Mouse (Mus musculus) cerebellum, adult 11 months (tissue): Measurements from ENCODE around the gene Eef1g.

Experiments
- DNase-seq: peaks from one replicate; pipeline ENCODE4 v3.0.0; 2022

Gene Eef1g

GRCm38 (mm10) chr19:8966590-8967372 is at the start of gene Eef1g:
TSS of gene Eef1g (plus strand) at chr19:8967041.
- peak; percentile 98 for DNase-seq

- no peak for DNase-seq
Measured at GRCm38 (mm10) chr19:8919000-8919399, 47.8 kb upstream of the Eef1g start.

- DNase-seq = no peak
Measured at GRCm38 (mm10) chr19:8919684-8920072, 47.2 kb upstream of the Eef1g start.

GRCm38 (mm10) chr19:8920073-8920736 is 46.6 kb upstream of the Eef1g start, which contains the start of gene B3gat3:
TSS of gene B3gat3 (plus strand) at chr19:8920374.
- peak; percentile 94 for DNase-seq

- no peak for DNase-seq
Measured at GRCm38 (mm10) chr19:8920836-8921291, 46.0 kb upstream of the Eef1g start.

- no peak for DNase-seq
Measured at GRCm38 (mm10) chr19:8921741-8922140, 45.1 kb upstream of the Eef1g start.

- DNase-seq = no peak
Measured at GRCm38 (mm10) chr19:8926766-8927165, 40.1 kb upstream of the Eef1g start.

- DNase-seq = no peak
Measured at GRCm38 (mm10) chr19:8927891-8928525, 38.8 kb upstream of the Eef1g start.

- DNase-seq = peak; percentile 66
Measured at GRCm38 (mm10) chr19:8928689-8929223, 38.1 kb upstream of the Eef1g start.

GRCm38 (mm10) chr19:8929224-8930088 is 37.4 kb upstream of the Eef1g start, which contains the start of the genes Rom1 and Eml3:
TSS of gene Rom1 (minus strand) at chr19:8929356.
TSS of gene Eml3 (plus strand) at chr19:8929552.
- DNase-seq = peak; percentile 80

GRCm38 (mm10) chr19:8930117-8930516 is 36.7 kb upstream of the Eef1g start:
- DNase-seq = no peak

- no peak for DNase-seq
Measured at GRCm38 (mm10) chr19:8930771-8931170, 36.1 kb upstream of the Eef1g start.

GRCm38 (mm10) chr19:8936736-8937135 is 30.1 kb upstream of the Eef1g start:
- no peak for DNase-seq

- no peak for DNase-seq
Measured at GRCm38 (mm10) chr19:8940526-8941133, 26.2 kb upstream of the Eef1g start.

- no peak for DNase-seq
Measured at GRCm38 (mm10) chr19:8941136-8941514, 25.7 kb upstream of the Eef1g start.

GRCm38 (mm10) chr19:8941515-8942217 is 25.2 kb upstream of the Eef1g start, which contains the start of gene Mta2:
TSS of gene Mta2 (plus strand) at chr19:8941875.
- DNase-seq = peak; percentile 96

GRCm38 (mm10) chr19:8942276-8942964 is 24.4 kb upstream of the Eef1g start:
- DNase-seq = no peak

- no peak for DNase-seq
Measured at GRCm38 (mm10) chr19:8943047-8943446, 23.8 kb upstream of the Eef1g start.

- no peak for DNase-seq
Measured at GRCm38 (mm10) chr19:8944062-8944461, 22.8 kb upstream of the Eef1g start.

- no peak for DNase-seq
Measured at GRCm38 (mm10) chr19:8944750-8945149, 22.1 kb upstream of the Eef1g start.
